Mouse (Mus musculus) adrenal gland, adult (tissue): Measurements from ENCODE around the gene Mettl23.

Source experiments
- DNase-seq, 2 experiments: peaks; one replicate each; pipeline ENCODE4 v3.0.0; 2022 to 2023; ENCODE audit warnings: low spot score in 1 of 2; ENCODE audit not compliant: inconsistent age in 2 of 2

The Mettl23 gene

DNA sequence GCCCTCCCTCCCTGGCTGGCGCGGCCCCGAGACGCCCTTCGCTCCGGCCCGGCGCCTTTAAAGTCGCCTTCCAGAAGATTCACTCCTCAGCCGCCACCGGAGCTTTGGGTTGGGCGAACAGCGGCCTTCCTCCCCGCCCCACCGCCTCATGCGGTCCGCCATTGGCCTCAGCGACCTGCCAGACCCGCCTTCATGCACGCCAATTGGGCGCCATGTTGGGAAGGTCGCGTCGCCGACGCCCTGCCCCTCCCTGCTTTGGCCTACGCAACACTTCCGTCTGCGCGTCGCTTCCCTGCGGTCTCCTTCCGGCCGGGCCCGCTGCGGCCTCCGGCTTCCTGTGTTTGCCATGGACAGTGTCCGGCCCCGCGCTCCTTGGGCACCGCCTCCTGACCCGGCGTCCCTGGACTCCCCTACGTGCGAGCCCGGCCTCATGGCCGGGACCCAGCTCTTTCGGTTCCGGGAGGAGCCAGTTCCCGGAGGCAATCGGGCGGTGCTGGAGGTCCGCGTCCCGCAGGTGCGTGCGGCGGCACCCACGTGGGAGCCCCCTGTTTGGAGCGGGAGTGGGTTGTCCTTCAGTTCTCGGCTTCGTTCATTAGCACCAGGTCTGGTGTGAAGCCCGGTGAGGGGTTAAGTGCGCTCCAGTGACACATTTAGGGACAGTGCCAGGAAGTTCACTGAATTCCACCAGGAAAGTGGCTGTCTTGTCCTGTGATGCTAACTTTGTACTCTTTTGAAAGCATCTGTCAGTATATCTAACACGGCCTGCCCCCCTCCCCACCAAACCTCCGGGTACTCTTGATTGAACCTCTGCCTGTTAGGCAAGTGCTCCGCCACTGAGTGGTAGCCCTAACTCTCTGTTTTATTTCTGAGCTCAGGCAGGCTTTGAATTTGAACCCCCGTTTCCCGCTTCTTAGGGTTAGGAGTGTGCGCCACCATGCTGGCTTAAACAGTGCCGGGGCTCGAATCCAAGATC is at the start of gene Mettl23, which contains the start of gene Jmjd6:
Gene Mettl23, plus strand, starts transcription at position 18 of the 973 bp plus-strand sequence.
Gene Jmjd6, minus strand, starts transcription at position 189 of the 973 bp plus-strand sequence.
- peak; percentile 99 for DNase-seq

DNA sequence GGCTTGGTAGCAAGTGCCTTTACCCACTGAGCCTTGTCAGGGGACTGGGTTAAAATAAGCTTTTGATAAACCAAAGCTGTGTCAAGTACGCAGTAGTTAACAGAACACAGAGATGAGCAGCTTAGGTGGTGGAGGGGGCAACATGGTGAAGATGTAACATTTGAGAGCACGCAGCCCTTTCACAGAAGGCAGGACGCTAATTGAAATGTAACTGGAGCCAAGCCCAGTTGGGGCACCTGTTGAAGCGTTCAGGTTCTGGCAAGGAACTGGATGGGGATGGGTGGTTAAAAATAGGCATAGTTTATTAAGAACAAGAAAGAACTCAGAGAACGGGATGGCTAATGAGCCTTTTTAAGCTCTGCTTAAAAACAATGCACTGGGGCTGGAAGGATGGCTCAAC is 43.7 kb upstream of the Mettl23 start:
- no peak for DNase-seq

DNA sequence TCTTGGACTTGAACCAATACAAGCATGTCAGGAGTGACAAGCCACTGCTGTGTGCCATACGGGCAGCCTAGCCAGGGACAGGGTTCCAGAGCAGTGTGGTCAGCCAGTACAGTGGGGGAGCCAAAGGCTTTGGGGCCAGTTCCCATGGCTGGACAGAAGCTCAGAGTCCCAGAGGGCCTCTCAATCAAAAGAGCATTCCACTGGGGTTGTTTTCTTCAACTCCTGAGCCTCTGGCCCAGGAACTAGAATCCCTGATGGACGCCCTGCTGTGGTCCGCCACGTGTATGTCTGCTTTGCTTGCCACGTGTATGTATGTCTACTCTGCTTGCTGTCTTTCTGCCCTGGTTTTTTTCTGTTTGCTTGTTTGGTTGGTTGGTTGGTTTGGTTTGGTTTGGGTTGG is 42.0 kb upstream of the Mettl23 start:
- DNase-seq, result no peak

DNA sequence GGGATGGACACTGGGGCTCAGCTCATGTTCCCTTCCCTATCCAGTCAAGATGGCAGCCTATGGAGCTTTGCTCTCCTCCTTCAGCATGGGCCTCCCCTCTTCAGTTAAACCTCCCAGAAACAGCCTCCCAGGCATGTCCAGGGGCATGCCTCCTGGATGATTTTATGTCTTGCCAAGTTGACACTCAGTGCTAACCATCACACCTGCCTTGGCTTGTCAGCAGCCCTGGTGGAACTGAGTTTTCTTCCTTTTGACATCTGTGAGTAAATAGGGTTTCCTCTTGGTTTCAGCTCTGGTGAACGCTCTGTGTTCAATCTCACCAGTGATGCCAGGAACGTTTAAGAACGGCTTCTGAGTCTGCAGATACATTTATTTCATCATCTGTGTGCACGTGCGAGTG is 40.4 kb upstream of the Mettl23 start:
- DNase-seq, result no peak

DNA sequence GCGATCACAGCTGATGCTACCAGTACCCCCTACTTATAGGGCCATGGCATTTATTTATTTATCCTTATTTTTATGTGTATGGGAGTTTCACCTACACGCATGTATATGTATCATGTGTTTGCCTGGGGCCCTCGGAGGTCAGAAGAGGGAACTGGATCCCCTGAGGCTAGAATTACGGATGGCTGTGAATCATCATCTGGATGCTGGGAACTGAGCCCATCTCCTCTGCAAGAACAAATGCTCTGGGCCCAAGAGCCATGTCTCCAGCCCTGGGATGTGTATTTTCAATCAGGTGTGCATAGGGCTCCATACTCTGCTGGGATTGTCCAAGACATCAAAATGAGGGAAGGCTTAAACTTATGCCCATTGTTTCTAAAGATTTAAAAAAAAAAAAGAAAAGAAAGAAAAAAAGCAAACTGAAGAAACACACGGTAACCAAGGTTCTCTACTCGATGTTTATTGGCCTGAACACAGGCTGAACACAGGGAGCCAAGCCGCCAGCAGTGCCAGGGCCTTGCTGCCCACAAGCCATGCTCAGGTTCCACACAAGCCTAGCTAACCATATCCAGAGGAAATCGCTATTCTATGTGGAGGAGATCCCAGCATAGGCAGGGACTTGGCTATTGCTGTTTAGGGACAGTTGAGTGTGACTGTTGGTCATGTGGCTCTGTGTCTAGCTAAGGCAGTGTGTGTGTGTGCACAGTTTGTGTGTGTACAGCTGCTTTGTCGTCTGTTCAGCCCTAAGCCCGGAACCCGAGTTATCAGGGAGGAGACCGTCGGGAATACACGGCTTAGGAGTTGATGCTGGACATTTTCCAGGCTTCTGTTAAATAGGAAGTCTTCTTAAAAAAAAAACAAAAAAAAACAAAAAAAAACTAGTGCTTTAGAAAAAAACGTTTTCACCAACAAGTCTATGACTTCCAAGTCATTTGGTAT is 36.7 kb upstream of the Mettl23 start:
- DNase-seq, result peak in 1 of 2 experiments; percentile 41

DNA sequence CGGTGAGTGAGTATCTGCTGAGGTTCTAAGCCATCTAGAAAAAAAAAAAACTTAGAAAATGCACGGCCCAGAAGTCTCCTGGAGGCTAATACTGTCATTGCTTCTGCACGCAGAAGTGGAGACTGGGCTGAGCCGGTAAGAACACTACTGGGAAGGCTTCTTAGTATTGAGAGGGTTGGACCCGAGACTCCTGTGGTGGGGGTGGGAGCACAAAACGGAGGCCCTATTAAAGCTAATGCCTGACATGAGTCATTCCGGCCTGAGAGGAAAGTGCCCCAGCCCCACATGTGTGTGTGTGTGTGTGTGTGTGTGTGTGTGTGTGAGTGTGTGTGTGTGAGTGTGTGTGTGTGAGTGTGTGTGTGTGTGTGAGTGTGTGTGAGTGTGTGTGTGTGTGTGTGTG is 36.0 kb upstream of the Mettl23 start:
- DNase-seq, result peak in 1 of 2 experiments; percentile 48

DNA sequence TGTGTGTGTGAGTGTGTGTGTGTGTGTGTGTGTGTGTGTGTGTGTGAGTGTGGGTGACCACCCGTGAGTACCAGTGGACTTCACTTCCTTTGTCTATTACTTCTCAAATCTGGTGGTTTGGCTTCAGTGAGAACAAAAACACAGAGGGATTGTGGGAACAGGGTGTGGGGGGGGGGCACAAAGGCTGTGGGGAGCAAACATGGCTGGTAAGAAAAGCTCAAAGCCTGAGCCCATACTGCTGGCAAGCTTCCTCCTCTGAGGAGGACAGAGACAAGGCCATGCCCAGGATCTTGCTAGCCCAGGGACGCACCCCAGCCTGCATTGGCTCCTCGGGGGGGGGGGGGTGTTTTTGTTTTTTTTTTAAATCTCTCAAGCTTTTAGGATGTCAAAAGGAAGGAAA is 35.6 kb upstream of the Mettl23 start:
- peak; percentile 25 to 64 for DNase-seq

DNA sequence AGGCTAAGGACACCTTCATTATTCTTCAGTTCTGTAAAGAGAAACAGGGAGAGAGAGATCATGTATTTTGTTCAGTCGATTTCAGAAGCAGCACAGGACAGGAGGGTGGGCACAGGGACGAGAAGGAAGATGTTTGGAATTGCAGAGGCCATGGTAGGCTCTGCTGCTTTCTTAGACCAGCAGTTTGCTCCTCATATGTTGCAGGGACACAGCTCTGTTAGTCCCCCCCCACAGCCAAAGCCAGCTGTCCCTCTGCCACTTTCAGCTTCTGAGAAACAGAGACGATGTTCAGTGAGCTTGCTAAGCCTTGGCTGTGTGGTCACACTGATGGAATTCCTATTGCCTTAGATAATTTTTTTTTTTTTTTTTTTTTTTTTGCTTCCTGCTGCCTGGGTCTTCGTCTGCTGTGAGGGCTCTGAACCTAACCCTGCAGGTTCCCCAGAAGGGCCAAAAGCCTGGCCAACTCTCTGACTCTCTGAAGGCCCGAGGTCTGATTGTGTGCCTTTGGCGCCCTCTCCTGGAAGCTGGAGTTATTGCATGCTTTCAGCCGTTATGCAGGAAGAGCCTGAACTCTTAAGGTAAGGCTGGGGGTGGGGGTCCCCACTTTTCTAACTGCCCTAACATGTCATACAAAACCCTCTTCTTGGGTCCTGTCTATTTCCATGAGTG is 35.0 kb upstream of the Mettl23 start:
- peak; percentile 88 to 95 for DNase-seq

DNA sequence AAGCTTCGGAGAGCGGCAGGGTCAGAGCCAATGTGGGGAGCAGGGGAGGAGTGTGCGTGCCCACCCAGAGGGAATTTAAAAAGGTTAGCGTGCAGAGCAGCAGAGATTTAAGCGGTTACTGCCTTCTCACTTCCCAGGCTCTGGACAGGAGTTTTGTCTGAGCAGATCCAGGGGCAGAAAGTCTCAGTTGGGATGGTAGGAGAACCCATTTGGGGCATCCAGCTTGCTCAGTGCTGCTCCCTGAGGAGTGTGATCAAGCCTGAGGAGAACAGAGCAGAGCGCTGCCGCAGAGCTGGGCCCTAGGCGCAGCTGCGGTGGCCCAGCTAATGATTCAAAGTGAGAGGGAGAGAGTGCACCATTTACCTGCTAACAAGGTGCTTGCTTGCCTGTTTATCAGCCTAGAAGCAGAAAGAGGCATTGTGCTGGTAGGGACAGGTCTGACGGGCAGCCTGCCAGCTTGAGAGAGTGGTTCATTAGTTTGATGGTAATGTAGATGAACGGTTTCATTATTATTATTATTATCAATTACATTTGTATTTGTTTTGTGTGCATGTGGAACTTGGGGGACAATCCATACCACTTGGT is 34.2 kb upstream of the Mettl23 start:
- no peak for DNase-seq

DNA sequence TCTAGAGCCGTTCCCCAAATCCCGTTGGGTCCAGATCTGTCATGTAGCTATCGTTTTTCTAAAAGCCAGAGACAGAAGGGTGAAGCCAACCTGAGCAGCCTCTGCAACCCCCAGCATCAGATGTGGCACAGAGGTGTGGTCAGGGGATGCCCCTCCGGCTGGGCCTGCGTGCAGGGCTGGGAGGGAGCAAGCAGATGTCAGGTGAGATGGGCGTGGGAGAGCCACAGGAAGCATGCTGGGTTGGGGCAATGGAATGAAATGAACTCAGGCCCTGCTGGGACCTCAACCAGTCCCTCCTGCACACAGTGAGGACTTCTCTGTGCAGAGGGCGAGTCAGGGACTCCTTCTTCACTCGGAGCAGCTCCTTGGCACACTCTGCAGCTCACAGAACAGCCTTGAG is 33.6 kb upstream of the Mettl23 start:
- DNase-seq, result peak in 1 of 2 experiments; percentile 26

DNA sequence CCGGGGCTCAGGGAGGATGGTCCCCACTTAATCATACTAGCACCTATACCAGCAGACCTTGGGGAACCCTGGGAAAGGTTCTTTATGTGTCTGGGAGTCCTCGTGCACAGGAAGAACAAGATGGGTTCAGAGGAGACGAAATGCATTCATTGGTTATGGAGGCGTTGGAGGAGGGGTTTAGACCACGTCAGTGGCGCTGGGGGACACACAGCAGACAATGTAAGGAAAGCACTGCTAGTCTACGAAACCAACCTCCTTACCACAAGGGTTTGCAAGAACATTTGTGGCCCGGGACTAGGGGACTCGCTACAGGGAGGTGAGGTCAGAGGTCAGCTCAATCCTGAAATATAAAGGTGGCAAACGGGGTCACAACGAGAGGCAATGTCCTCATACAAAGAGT is 32.5 kb upstream of the Mettl23 start:
- DNase-seq, result no peak

DNA sequence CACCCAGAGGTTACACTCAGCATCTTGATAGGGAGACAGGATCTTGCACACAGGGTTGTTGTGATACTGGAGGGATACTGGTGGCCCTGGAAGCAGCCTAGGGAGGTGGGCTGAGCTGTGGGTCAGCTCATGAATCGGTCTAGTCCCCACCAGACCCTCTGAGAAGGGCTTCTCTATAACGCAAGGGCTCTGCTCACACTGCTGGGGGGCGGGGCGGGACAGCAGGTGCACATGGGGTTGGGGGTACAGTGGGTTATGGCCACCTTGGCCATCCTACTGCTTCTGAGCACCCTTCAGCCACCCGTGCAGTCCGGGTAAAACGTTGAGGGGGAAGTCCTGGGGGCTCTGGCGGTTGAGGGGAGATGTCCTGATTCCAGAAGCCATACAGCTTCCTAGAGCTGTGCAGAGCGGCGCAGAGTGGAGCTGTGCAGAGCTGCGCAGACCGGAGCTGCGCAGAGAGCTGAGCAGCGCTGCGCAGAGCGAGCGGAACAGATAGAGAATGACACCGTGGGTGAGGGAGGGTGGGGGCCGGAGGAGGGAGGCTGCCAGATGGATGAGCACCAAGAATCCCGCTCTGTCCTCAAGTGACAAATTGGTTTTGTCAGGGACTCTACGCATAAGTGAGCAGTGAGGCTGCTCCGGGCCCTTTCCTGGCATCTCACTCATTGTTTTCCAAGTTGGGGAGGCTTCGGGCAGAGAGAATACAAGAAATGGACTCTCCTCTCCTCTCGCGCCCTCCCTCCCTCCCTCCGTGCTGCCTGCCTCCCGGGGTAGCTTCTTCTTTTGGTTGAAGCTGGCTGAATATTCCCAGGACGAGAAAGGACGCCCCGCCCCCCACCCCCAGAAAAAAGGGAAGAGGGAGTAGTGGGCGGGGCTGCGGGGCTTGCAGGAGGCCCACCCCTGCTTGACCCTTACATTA is 31.8 kb upstream of the Mettl23 start:
- peak; percentile 80 to 87 for DNase-seq

DNA sequence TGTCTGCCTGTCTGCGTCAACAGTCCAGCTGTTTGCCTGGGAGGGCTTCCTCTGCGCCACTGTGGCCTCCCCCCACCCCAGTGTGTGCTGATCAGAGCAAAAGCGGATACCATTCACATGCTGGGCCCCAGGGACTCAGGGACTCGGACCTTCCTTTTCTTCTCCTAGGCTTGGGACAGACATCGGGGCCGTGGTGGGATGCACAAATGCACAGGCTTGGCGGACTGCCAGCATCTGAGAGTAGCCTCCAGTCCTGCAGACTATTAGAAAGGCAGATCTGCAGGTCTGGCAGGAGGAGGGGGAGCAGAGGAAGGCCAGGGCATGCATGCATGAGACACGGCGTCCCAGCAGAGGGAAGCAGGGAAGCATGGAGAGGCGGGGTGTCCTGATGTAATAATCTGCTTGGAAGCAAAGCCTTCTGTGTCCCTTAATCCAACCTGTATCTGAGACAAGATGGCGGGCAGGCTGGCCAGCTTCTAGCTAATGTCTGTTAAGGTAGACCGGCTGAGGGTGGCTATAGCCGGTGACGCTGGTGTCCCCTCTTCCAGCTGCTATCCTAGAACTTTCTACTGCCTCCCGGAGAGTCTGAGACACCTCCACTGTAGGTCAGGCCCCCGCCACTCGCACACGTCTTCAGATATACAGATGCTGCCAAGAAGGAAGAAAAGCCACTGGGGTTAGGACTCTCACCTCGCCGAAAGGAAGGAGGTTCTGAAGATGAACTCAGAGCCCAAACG is 30.1 kb upstream of the Mettl23 start:
- DNase-seq, result peak; percentile 34 to 50

DNA sequence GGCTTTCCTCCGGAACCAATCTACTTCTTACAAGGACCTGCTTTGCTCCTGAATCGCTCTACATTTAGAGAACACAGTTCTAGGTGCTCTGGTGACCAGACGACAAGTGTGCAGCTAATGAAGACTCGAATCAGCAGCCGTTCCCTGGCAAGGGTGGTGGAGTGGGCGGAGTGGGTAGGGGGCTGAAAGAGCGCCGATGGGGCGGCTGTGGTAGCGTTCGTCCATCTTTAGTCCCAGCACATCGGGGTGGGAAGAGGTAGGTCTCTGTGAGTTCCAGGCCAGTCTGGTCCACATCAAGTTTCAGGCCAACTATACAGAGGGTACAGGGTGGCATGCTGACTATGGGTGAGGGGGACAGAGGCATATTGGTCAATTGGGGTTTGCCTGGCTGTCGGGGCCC is 29.5 kb upstream of the Mettl23 start:
- no peak for DNase-seq

DNA sequence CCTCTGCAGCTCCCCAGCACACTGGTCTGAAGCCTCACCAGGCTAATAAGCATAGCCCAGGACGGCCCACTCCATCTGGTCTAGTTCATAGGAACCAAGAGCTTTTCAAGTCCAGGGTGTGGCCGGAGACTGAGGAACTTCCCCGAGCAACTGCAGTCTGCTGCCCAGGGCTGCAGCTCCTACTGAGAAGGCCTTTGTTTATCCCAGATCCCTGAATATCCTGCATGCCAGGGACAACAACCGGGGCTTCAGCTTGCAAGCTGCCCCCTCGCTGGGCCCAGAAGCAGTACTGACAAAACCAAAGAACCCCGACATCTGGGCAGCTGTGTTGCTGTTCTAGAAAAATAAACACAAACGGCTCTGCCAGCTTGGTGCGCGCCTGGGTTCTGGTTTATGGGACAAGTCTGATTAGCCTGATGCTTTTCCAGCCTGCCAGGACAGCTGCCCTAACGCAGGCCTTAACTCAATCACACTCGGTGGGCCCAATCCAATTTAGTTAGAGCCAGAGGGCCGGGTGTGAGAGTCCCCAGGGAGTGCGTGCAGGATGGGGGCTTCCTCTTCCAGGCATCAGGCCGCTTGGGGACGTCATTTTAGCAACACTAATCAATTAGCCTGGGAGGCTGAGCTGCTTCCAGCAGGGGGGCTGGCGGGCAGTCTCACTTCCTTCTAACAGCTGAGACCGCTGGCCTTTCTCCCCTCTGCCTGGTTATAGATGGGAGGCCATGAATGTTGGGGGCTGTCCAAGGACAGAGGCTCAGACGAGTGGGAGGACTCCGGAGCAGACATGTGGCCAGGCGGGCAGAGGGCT is 28.8 kb upstream of the Mettl23 start:
- DNase-seq, result peak; percentile 62 to 71

DNA sequence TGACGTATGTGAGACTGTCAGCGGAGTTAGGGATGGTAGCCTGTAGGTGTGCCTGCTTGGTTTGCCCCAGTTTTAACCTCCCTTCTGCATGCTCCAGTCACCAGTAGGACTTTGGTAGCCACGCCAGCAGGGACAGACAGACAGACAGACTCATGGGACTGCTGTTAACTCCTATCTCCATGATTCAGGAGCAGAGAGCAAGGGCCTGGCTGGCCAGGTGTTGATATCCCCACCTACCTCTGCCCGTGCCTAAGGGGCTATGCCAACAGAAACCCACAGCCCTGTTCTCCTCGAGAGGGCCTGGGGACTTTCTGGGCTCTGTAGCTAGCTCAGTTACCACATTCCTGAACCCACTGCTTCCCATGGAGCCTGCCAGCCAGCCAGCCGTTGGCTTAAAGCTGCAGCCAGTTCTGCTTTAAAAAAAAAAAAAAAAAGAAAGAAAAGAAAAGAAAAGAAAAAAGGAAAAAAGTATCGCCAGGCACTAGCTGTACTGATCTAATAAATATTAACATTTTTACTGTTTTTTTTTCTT is 28.1 kb upstream of the Mettl23 start:
- DNase-seq, result no peak

DNA sequence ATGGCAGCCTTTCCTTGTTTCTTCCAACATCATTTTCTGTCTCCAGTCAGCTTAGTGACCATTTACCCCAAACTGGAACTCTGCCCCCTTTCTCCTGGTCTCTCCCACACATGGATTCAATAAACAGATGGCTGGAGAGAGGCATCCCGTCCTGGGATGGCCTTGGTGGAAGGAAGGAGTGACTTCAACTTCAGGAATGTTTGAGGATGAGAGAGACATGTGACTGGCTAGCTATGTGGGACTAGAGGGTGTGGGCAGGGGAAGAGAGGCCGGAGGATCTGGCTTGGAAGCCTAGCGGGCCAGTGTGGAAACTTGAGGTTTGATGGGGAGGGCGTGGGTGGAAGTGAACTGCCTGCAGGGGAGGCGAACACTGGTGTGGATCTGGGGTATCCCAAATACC is 26.3 kb upstream of the Mettl23 start:
- DNase-seq, result peak; percentile 77 to 79

DNA sequence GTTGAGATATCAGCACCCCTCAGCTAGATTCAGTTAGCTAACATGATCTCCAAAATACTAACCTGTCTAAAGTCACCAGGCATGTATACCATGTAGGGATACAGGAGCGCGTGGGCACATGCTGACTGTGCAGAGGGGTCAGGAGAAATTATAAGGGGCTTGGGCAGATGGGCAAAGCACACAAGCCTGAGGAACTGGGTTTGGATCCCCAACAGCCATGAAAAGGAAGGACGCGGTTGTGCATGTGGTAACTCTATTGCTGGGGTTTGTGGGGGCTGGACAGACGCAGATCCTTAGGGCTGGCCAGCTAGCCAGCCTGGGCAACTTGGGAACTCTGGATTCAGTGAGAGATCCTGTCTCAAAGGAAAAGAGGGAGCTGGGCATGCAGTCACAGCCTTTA is 25.5 kb upstream of the Mettl23 start:
- no peak for DNase-seq
